Mouse (Mus musculus) kidney, adult 11 months (tissue): ENCODE results near the gene Aarsd1.

Experiments
- DNase-seq: peaks from one replicate; pipeline ENCODE4 v3.0.0; 2022

The Aarsd1 gene

DNA sequence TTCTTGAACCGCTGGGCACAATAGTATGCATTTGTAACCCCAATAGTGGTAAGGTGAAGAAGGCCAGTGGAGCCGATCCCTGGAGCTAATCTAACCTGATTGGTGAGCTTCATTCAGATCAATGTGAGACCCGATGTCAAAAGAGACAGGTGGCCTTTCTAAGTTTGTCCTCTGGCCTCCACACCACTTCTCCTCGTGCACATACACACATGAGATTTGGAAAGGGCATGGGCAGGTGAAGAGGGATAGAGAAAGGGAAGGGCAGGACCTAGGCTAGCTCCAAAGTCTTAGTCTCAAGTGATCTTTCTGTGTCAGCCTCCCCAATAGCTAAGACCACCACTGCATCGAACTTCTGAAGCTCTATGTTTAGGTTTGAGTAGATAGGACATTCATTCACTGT is 47.3 kb downstream of the Aarsd1 start:
- DNase-seq = no peak

DNA sequence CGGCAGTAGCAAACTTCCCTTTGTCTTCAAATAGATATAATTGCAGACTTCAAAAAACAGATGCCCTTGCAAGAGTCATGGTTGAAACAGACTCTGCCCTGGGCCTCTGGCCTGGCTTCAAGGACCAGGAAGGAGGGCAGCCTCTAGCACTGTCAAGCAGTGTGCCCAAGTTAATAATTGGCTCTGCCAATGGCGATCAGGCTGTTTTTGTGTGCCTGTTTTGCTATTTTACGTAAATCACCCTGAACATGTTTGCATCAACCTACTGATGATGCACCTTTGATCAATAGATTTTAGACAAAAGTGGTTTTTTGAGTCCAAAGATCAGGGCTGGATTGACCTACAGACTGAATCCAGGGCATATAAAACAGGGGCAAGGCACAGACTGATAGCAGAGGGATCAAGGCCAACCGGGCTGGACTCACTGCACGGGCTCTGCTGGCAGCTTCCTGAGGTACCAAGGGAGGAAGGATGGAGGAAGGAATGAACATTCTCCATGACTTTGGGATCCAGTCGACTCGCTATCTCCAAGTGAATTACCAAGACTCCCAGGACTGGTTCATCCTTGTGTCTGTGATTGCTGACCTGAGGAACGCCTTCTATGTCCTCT is 50.0 kb downstream of the Aarsd1 start, which contains the start of gene G6pc:
Gene G6pc, plus strand, starts transcription at position 236 of the 610 bp plus-strand sequence.
- peak; percentile 89 for DNase-seq

DNA sequence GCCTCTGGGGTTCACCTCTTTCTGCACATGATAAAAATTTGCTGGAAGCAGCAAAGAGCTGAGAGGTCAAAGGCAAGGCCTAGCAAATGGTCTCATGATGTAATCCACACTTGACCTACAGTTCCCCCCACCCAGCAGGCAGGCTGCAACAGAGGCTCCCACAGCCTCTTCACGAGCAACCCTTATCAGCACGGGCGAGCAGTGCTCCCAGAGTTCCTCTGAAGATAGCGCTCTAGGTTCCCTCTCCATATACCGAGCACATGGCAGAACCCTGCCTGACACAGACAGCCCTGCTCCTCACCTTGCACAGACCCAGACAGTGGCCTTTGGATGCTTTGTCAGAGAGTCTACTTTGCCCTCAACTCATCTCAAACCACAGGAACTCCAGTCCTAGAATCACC is 52.9 kb downstream of the Aarsd1 start:
- DNase-seq = peak; percentile 83

DNA sequence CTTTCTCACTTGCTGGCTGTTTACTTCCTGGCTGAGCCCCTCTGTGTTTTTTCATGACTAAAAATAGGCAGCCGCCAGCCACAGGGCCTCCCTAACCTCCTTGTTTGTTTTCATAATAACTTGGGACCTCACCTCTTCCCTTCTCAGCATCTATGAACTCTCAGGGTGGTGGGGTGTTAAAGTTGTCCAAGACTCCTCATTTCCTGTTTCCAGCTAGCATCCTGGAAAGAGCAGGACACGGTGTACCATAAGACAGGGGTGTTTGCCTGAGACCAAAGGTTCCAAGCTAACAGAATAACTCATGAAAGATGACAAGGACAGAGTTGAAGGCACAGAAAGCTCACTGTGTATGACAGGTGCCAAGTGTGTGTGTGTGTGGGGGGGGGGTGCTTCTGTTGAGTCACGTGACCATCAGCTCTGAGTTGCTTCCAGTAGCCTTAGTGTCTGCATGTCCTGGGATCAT is 56.7 kb downstream of the Aarsd1 start:
- DNase-seq = no peak

DNA sequence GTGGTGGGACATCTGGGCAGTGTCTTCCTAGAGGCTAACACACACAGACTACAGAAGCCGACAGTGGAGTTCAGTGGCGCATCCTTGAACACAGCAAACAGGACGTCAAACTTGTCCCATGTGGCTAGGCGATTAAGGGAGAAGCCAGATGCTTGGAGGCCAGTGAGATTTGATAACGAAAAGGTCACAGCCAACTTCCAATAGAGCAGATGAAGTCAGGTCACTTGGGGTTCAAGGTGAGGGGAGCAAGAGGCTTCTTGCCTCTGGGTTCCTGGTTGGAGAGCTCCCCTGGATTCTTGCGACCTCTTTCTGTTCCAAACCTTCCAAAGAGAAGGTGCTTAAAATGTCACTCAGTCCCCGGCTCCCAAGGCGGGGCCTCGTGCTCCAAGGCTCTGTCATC is 57.6 kb downstream of the Aarsd1 start:
- no peak for DNase-seq

DNA sequence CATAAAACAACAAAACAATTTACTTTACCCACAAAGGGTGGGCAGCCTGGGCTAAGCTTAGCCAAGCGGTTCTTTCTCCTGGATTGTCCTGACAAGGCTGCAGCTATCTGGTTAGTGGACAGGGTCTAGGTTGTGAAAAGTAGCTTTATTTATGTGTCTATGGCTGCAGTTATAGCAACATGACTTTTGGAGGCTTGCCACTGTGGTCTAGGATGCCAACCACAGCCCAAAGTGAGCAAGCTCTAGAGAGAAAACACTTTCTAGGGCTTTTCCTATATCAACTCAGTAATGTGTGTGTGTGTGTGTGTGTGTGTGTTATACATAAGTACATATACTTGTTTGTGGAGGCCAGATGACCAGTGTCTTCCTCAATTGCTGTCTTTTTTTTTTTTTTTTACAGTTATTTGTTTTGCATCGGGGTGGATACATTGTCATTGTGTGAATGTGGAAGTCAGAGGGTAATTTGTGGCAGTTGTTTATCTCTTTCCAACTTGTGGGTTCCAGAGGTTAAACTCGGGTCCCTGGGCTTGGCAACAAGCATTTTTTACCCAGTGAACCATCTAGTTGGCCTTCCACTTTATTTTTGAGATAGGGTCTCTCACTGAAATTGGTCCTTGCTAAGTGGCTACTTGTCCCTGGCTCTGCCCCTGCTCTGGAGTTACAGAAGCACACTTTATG is 59.8 kb downstream of the Aarsd1 start:
- DNase-seq = no peak
